In genomic region chr17:5295948-5296262, GRCm38 (mm10) we compare ENCODE assay signal across 8 mouse cellular contexts.
DNase-seq lines count a peak whose midpoint lies in the region; ATAC-seq and TF ChIP-seq lines count a peak whose summit lies in the region.
"Had no signal": no experiment of that assay in that cellular context is flagged by ENCODE, and none has a peak within 500 bp of the region (broad histone marks: within the 10 kb centered on the region; RNA-seq: fewer than 3 reads in every experiment).

No protein-coding gene starts in this region.

- no peak for DNase-seq in left cerebral cortex, adult 2 months (ENCODE audit: extremely low spot score in 1 of 2, low spot score in 2 of 2)
- DNase-seq in left cerebral cortex, adult 9 months (ENCODE audit: low spot score in 2 of 2): no peak
- DNase-seq in embryonic facial prominence, embryonic 14.5 days (ENCODE audit: low spot score): no peak
- DNase-seq in gastrocnemius, postnatal 10 days: no peak
- no peak for DNase-seq in embryo, embryonic 11 days

- intact Hi-C loops in left cerebral cortex, adult 2 months (cut with DNase I): no loop called here

- no peak overlapping the region for H3K4me3 ChIP-seq in left cerebral cortex, adult 2 months
- H3K4me3 ChIP-seq in embryonic facial prominence, embryonic 14.5 days (ENCODE audit: low read depth, low read length): no peak overlapping the region
- H3K4me3 ChIP-seq in hindbrain, embryonic 12.5 days: no peak overlapping the region
- H3K4me3 ChIP-seq in neural tube, embryonic 14.5 days (ENCODE audit: low read depth, low read length): no peak overlapping the region

- H3K9me3 ChIP-seq in embryonic facial prominence, embryonic 14.5 days (ENCODE audit: control insufficient read depth, low read length): no peaks in the 10 kb centered on the region
- no peaks in the 10 kb centered on the region for H3K9me3 ChIP-seq in hindbrain, embryonic 12.5 days (replicated peaks)
- no peaks in the 10 kb centered on the region for H3K9me3 ChIP-seq in neural tube, embryonic 14.5 days (ENCODE audit: control insufficient read depth, low read length)

- no peak for TF ChIP-seq CTCF in left cerebral cortex, adult 2 months (IDR thresholded peaks at IDR 0.05)

- peak; percentile 58 for ATAC-seq in embryonic facial prominence, embryonic 14.5 days (ENCODE audit: low read depth)
- ATAC-seq in hindbrain, embryonic 12.5 days (ENCODE audit: low FRiP score): no peak
- ATAC-seq in neural tube, embryonic 14.5 days (ENCODE audit: low read depth): no peak

- 0 out of 2 replicates have a peak, but pooled peaks cover 5% of the 10 kb centered on the region for H3K4me1 ChIP-seq in embryonic facial prominence, embryonic 14.5 days (ENCODE audit: control insufficient read depth, insufficient read depth, low read length)
- H3K4me1 ChIP-seq in hindbrain, embryonic 12.5 days: peaks cover 33% of the 10 kb centered on the region
- H3K4me1 ChIP-seq in neural tube, embryonic 14.5 days (ENCODE audit: control insufficient read depth, insufficient read depth, low read length): peaks cover 33% of the 10 kb centered on the region

- H3K27ac ChIP-seq in left cerebral cortex, adult 2 months: peak overlapping the region; percentile 77
- H3K27ac ChIP-seq in embryonic facial prominence, embryonic 14.5 days (replicated peaks; ENCODE audit: low read depth, low read length): no peak overlapping the region; the same call in 1 of the 2 replicates
- H3K27ac ChIP-seq in hindbrain, embryonic 12.5 days: peak overlapping the region; percentile 56; the same call in 1 of the 2 replicates
- H3K27ac ChIP-seq in neural tube, embryonic 14.5 days (ENCODE audit: low read depth, low read length): peak overlapping the region; percentile 62

- no peak overlapping the region for H3K4me2 ChIP-seq in embryonic facial prominence, embryonic 14.5 days (ENCODE audit: low read depth, low read length)
- H3K4me2 ChIP-seq in hindbrain, embryonic 12.5 days (replicated peaks): no peak overlapping the region
- H3K4me2 ChIP-seq in neural tube, embryonic 14.5 days (ENCODE audit: low read depth, low read length): no peak overlapping the region
- H3K4me2 ChIP-seq: heart, embryonic 11.5 days had no signal

- WGBS in embryonic facial prominence, embryonic 14.5 days: 84% methylated on average over 7 of the region's 7 CpGs
- 76% methylated on average over 7 of the region's 7 CpGs for WGBS in hindbrain, embryonic 12.5 days
- 78% methylated on average over 7 of the region's 7 CpGs for WGBS in neural tube, embryonic 14.5 days

- H3K9ac ChIP-seq in embryonic facial prominence, embryonic 14.5 days (ENCODE audit: low read depth, low read length): no peak overlapping the region
- H3K9ac ChIP-seq in hindbrain, embryonic 12.5 days: no peak overlapping the region
- no peak overlapping the region for H3K9ac ChIP-seq in neural tube, embryonic 14.5 days (replicated peaks; ENCODE audit: low read depth, low read length)

- peaks cover 22% of the 10 kb centered on the region for H3K36me3 ChIP-seq in embryonic facial prominence, embryonic 14.5 days (ENCODE audit: control insufficient read depth, insufficient read depth, low read length)
- peaks cover 8% of the 10 kb centered on the region for H3K36me3 ChIP-seq in hindbrain, embryonic 12.5 days
- peaks cover 12% of the 10 kb centered on the region; the same call in 1 of the 2 replicates for H3K36me3 ChIP-seq in neural tube, embryonic 14.5 days (ENCODE audit: control insufficient read depth, insufficient read depth, low read length)

- H3K27me3 ChIP-seq in embryonic facial prominence, embryonic 14.5 days (replicated peaks; ENCODE audit: control insufficient read depth, insufficient read depth, low read length): no peaks in the 10 kb centered on the region
- no peaks in the 10 kb centered on the region for H3K27me3 ChIP-seq in hindbrain, embryonic 12.5 days
- H3K27me3 ChIP-seq in neural tube, embryonic 14.5 days (ENCODE audit: control insufficient read depth, insufficient read depth, low read length): no peaks in the 10 kb centered on the region
